Mouse (Mus musculus) MEL (cell line): Measurements from ENCODE around the gene Peg12. TPM values are rescaled to one million over a fixed set of nuclear protein-coding genes. Genes with fewer than 3 reads are reported as not detected.
A peak's percentile ranks its signal among the peaks of the same experiment; 100 is the strongest.

ENCODE experiments used
- DNase-seq: peaks from one replicate; pipeline ENCODE4 v3.0.0; 2011; ENCODE audit warnings: low read depth, low spot score
- H3K27ac ChIP-seq: 2 replicates; pipeline ENCODE4 v1.5.1; 2012; ENCODE audit warnings: low read depth, mild to moderate bottlenecking, control low read depth, low read length, moderate library complexity; ENCODE audit not compliant: control insufficient read depth
- H3K27me3 ChIP-seq, 2 experiments: fragments of 150-350 bp in 1 of 2; sonication (generic) in 1 of 2; 2 replicates each; pipeline ENCODE4 v1.6.1; 2012; ENCODE audit warnings: low read length in 2 of 2, mild to moderate bottlenecking in 2 of 2, improper control_type of control experiment in 1 of 2, moderate library complexity in 1 of 2; ENCODE audit not compliant: insufficient read depth in 2 of 2, control insufficient read depth in 1 of 2
- H3K36me3 ChIP-seq, 2 experiments: 2 replicates each; pipeline ENCODE4 v1.6.1; 2012 to 2014; ENCODE audit warnings: low read length in 2 of 2, improper control_type of control experiment in 1 of 2, inconsistent platforms in 1 of 2, mild to moderate bottlenecking in 1 of 2; ENCODE audit not compliant: insufficient read depth in 2 of 2, control insufficient read depth in 1 of 2
- H3K4me1 ChIP-seq, 2 experiments: fragments of 150-350 bp in 1 of 2; sonication (generic) in 1 of 2; 2 replicates each; pipeline ENCODE4 v1.6.1; 2012; ENCODE audit warnings: low read length in 2 of 2, improper control_type of control experiment in 1 of 2, mild to moderate bottlenecking in 1 of 2; ENCODE audit not compliant: insufficient read depth in 2 of 2, control insufficient read depth in 1 of 2
- H3K4me3 ChIP-seq, 2 experiments: fragments of 150-350 bp in 1 of 2; sonication (generic) in 1 of 2; 2 replicates each; pipeline ENCODE4 v1.5.1; 2012; ENCODE audit warnings: low read depth in 2 of 2, low read length in 2 of 2, mild to moderate bottlenecking in 2 of 2, moderate library complexity in 2 of 2, control low read depth in 1 of 2, improper control_type of control experiment in 1 of 2; ENCODE audit not compliant: control insufficient read depth in 1 of 2, insufficient read depth in 1 of 2
- H3K79me2 ChIP-seq: 2 replicates; pipeline ENCODE4 v1.6.1; 2012; ENCODE audit warnings: mild to moderate bottlenecking, low read length, moderate library complexity; ENCODE audit not compliant: control insufficient read depth, poor library complexity, insufficient read depth
- H3K9ac ChIP-seq: 2 replicates; pipeline ENCODE4 v1.6.1; 2012; ENCODE audit warnings: low read depth, mild to moderate bottlenecking, control low read depth, low read length, moderate library complexity; ENCODE audit not compliant: control insufficient read depth, poor library complexity, severe bottlenecking
- H3K9me3 ChIP-seq: fragments of 150-350 bp; sonication (generic); replicated peaks from 2 replicates; pipeline ENCODE4 v1.6.1; 2012; ENCODE audit warnings: mild to moderate bottlenecking, low read length, improper control_type of control experiment, moderate library complexity; ENCODE audit not compliant: insufficient read depth
- CHD1 ChIP-seq: IDR thresholded peaks from 2 replicates; pipeline ENCODE4 v1.6.1; 2012; ENCODE audit warnings: low read depth, mild to moderate bottlenecking, inconsistent platforms, low read length, improper control_type of control experiment
- CHD2 ChIP-seq: IDR thresholded peaks from 2 replicates; pipeline ENCODE4 v1.6.1; 2011; ENCODE audit warnings: low read length, improper control_type of control experiment
- CTCF ChIP-seq, 3 experiments: IDR thresholded peaks in 2 of 3; conservative IDR thresholded peaks in 1 of 3; 2 replicates each; pipeline ENCODE4 v1.5.1; 2011 to 2012; ENCODE audit warnings: low read length in 3 of 3, low read depth in 2 of 3, mild to moderate bottlenecking in 2 of 3, improper control_type of control experiment in 1 of 3, inconsistent platforms in 1 of 3, mixed read lengths in 1 of 3, moderate library complexity in 1 of 3; ENCODE audit not compliant: control insufficient read depth in 1 of 3, insufficient read depth in 1 of 3, poor library complexity in 1 of 3, severe bottlenecking in 1 of 3
- EP300 ChIP-seq, 2 experiments: IDR thresholded peaks; 2 replicates each; pipeline ENCODE4 v1.6.1; 2011; ENCODE audit warnings: improper control_type of control experiment in 2 of 2, low read length in 2 of 2, low read depth in 1 of 2, mild to moderate bottlenecking in 1 of 2
- GABPA ChIP-seq: IDR thresholded peaks from 2 replicates; pipeline ENCODE4 v1.6.1; 2012; ENCODE audit warnings: low read depth, mild to moderate bottlenecking, inconsistent platforms, low read length, improper control_type of control experiment, moderate library complexity
- GATA1 ChIP-seq: IDR thresholded peaks from 2 replicates; pipeline ENCODE4 v1.6.1; 2011; ENCODE audit warnings: low read depth, low read length, improper control_type of control experiment
- KAT2A ChIP-seq: conservative IDR thresholded peaks from 2 replicates; pipeline ENCODE4 v1.6.1; 2012; ENCODE audit warnings: low read depth, low read length, improper control_type of control experiment, inconsistent platforms
- MYB ChIP-seq: IDR thresholded peaks from 2 replicates; pipeline ENCODE4 v1.6.1; 2011; ENCODE audit warnings: mild to moderate bottlenecking, low read depth, low read length, improper control_type of control experiment
- RAD21 ChIP-seq: IDR thresholded peaks from 2 replicates; pipeline ENCODE4 v1.6.1; 2011; ENCODE audit warnings: mild to moderate bottlenecking, low read depth, low read length, improper control_type of control experiment
- SMC3 ChIP-seq: IDR thresholded peaks from 2 replicates; pipeline ENCODE4 v1.6.1; 2011; ENCODE audit warnings: low read depth, low read length, improper control_type of control experiment
- USF2 ChIP-seq, 2 experiments: IDR thresholded peaks; 2 replicates each; pipeline ENCODE4 v1.6.1; 2011 to 2012; ENCODE audit warnings: improper control_type of control experiment in 2 of 2, low read length in 2 of 2, borderline replicate concordance in 1 of 2, inconsistent platforms in 1 of 2, low read depth in 1 of 2, mild to moderate bottlenecking in 1 of 2; ENCODE audit not compliant: insufficient read depth in 1 of 2
- ZNF384 ChIP-seq: IDR thresholded peaks from 2 replicates; pipeline ENCODE4 v1.6.1; 2012; ENCODE audit warnings: low read depth, mild to moderate bottlenecking, inconsistent platforms, low read length, improper control_type of control experiment
- polyA plus RNA-seq, 2 experiments: library from polyadenylated mRNA; stranded (reverse) in 1 of 2; unstranded in 1 of 2; fragments of >175 nt in 1 of 2; fragments of >200 nt in 1 of 2; gene quantifications; 2 replicates each; pipeline versions ENCODE4 v1.2.1 to v1.2.4; 2012; ENCODE audit warnings: low replicate concordance in 2 of 2, low read depth in 1 of 2; ENCODE audit not compliant: insufficient read length in 2 of 2, insufficient read depth in 1 of 2, missing spikeins in 1 of 2
- total RNA-seq: library from RNA; depleted of rRNA; stranded (reverse); fragments of 300-350 nt; gene quantifications from 2 replicates; pipeline ENCODE4 v1.2.3, GENCODE M21; 2012; rRNA removed

Gene Peg12
- total RNA-seq (not detected in 2 replicates), polyA plus RNA-seq (not detected)

DNA sequence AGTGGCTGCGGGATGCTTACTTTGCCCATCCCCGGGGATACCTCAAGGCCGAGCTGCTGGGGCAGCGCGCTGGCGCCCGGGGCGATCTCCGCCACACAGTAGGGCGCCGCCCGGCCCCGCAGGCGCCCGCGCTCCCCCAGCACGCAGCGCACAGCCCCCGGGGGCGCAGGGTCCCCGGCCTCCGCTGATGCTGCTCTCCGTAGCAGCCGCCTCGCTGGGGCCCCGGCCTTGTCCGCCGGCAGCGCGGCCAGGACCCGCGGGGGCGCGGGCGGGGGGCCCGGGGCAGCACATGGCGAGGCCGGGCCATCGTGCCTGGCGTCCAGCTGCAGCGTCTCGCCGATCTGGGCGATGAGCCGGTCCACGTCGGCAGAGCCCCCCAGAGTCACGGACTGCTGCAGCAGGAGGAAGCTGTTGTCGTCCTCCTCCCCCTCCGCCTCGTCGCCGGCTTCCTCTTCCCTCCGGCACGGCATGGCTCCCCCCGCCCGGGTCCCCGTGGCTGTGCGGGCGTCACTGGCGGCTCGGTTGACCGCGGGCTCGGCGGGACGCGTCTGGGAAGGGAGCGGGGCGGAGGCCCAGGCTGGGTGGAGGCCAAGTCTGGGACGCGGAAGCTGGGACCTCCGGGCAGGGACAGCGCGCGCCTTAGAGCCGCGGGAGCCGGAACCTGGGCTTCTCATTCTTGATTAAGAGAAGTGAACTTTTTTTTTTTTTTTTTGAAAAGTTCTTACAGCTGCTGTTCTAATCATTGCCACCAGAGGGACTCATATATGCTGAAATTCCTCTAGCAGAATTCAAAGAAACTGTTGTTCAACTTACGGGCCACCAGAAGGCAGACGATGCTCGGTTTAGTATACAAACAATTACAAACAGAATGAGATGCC is at the start of gene Peg12:
Peg12 (minus strand) TSS at position 633 of the 878 bp plus-strand sequence.
- peak; percentile 69 for DNase-seq
- no peaks in the 10 kb centered on the region for H3K27me3 ChIP-seq
- H3K36me3 ChIP-seq: no peaks in the 10 kb centered on the region
- H3K9me3 ChIP-seq: no peaks in the 10 kb centered on the region
- no peaks in the 10 kb centered on the region for H3K4me1 ChIP-seq
- no peak within 1 kb of the TSS for H3K27ac ChIP-seq
- no peak within 1 kb of the TSS for H3K9ac ChIP-seq
- TF ChIP-seq CHD2 (no peak), GABPA (no peak), SMC3 (peak; percentile 47), CTCF (IDR thresholded peaks at IDR 0.05 in 2 of 3, conservative IDR thresholded peaks at IDR 0.05 in 1 of 3; ENCODE audit: control insufficient read depth in 1 of 3, insufficient read depth in 1 of 3, low read depth in 2 of 3, low read length in 3 of 3, poor library complexity in 1 of 3, severe bottlenecking in 1 of 3) (peak; percentile 26 to 90 (median 47); a peak in 5 of 6 replicates), ZNF384 (peak; percentile 67), RAD21 (peak; percentile 47)
- H3K4me3 ChIP-seq: no peak within 1 kb of the TSS
- H3K79me2 ChIP-seq: no peaks in the 10 kb centered on the region

DNA sequence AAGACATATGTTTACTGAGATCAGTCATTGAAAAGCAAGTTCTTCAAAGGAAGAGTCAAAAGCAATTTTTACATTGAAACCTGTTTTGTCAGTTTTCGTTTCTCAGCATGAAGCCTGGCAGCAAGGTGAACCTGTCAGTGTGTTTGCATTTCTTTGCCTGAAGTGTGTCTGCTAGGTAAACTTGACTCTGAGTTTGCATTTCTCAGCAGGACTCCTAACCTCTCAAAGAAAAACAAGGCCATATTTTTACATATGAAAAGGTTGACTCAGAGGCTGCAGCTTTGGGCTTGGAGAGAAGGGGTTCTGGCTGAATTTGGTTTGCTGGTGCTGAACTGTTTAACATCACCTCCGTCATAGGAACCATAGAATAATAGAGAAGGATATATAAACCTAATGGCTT is 21.8 kb upstream of the Peg12 start:
- TF ChIP-seq EP300 (IDR thresholded peaks at IDR 0.05; ENCODE audit: low read depth in 1 of 2, low read length in 2 of 2): no peak
- no peak for TF ChIP-seq CHD1
- TF ChIP-seq KAT2A: no peak
- TF ChIP-seq USF2 (IDR thresholded peaks at IDR 0.05; ENCODE audit: borderline replicate concordance in 1 of 2, insufficient read depth in 1 of 2, low read depth in 1 of 2, low read length in 2 of 2): no peak
- TF ChIP-seq SMC3: no peak
- TF ChIP-seq GATA1: no peak
- TF ChIP-seq MYB: no peak
- Histone ChIP-seq H3K4me3 (no peak overlapping the region), H3K36me3 (no peaks in the 10 kb centered on the region), H3K4me1 (no peaks in the 10 kb centered on the region), H3K9me3 (no peaks in the 10 kb centered on the region), H3K79me2 (no peaks in the 10 kb centered on the region), H3K27ac (no peak overlapping the region), H3K27me3 (no peaks in the 10 kb centered on the region), H3K9ac (no peak overlapping the region)
- DNase-seq: no peak
